Mouse (Mus musculus) v-Abl transformed pro-B cells (cell line): Measurements from ENCODE around the gene Tmem201.
"Not testable (repeated sequence)": the region's sequence is repeated elsewhere in the genome, so short reads cannot be mapped to it uniquely, and the experiment has no call there.

ENCODE experiments used
- in situ Hi-C, 2 experiments: fragments of 400-800 bp; cut with MboI; formaldehyde crosslinking; loops; one replicate each; pipeline ENCODE4 v1.15.1; 2025; ENCODE audit not compliant: unreplicated experiment in 2 of 2

Gene Tmem201

GRCm38 (mm10) chr4:149737383-149738324, at the start of gene Tmem201:
TSS of gene Tmem201 (minus strand) at chr4:149738044.
- in situ Hi-C loops: loop anchor here in 1 of 2 experiments (5.0 kb wide), 1 partner anchor 65 kb away; no protein-coding TSS in a partner anchor

- in situ Hi-C loops: no loop called here
Observed at GRCm38 (mm10) chr4:149784901-149785300, 47.1 kb upstream of the Tmem201 start.

DNA sequence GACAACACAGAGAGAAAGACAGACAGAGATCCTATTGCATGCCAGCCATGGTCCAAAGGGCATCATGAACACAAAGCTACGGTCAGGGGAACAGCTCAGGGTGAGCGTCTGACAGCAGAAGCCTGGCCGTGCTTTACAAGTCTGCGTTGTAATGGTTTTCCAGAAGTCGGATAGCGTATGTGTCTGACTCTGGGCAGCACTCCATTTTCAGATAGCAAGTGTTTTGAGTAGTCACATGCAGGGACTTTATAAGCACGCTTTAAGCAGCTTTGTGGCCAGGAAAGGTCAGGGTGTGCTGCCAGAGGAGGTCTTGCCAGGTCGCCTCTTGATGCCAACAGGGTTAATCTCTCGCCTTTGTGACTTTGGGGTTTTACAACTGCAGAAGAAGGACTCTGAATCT, 46.5 kb upstream of the Tmem201 start:
- in situ Hi-C loops: no loop called here

GRCm38 (mm10) chr4:149782975-149783374, 45.1 kb upstream of the Tmem201 start:
- in situ Hi-C loops: no loop called here

DNA sequence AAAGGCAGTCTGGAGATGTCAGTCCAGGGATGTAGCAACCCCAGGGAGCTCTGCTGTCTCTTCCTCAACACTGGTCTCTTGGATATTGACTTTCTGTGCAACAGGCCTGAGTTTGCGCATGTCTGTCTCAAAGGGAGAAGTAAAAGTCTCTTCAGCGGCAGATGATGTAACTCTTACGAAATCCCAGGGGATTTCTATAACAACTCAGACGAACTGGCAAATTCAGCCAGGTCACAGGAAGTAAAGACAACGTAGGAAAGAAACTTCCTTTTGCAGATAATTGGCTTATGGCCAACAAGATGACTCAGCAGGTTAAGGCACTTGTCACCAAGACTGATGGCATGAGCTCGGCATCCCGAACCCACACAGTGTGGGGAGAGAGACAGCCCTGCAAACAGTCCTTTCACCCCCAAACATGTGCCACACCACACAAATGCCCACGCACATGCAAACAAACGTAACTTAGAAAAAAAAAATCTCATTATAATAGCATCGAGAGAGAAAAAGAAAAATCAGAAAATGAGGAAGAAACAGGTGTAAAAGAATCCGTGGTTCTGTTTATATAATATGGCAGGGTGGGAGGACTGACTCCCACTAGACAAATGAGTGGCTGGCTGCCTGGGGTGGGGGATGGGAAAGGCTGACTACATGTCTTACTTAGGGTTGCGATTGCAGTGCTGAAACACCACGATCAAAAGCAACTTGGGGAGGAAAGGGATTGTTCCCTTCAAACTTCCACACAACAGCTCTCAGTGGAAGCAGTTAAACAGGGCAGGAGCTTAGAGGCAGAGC, 42.9 kb upstream of the Tmem201 start:
- in situ Hi-C loops: no loop called here

DNA sequence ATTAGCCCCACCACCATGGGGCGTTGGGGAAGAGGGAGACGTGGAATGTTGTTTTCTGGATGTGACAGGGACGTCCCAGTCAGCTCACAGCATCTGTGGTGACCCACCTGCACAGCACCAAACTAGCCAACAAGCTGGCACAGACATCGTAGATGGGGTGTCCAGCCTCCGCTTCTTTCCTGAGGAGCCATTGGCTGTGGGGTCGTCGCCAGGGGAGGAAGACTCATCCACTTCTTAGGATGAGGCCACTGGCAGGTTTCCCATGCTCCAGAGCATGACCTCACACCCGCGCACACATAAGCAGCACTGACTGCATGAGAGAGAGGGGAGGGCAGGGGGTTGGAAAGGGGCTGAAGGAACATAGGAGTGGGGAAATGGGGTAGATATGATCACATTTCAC, 42.1 kb upstream of the Tmem201 start:
- in situ Hi-C loops: no loop called here

DNA sequence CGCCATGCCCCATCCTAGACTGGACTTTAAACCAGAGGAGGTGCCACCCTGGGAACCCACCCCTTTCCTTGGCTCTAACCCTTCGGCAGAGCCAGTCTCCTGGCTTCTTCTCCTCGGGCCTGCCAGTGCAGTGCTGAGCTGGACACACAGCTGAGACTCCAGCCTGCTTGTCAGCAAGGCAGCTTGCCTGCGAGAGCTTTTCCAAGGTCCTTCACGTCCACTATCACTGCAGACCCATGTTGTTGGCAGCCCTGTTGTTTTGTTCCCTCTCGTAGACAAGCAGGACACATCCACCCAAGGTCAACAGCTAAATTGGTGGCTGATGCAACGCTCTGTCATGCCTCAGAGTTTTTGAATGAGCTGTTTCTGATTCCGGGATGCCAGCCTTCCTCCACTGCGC, 39.3 kb upstream of the Tmem201 start:
- in situ Hi-C loops: no loop called here

GRCm38 (mm10) chr4:149775760-149776362, 38.0 kb upstream of the Tmem201 start:
- in situ Hi-C loops: no loop called here

GRCm38 (mm10) chr4:149775330-149775729, 37.5 kb upstream of the Tmem201 start:
- in situ Hi-C loops: no loop called here

GRCm38 (mm10) chr4:149774094-149774470, 36.2 kb upstream of the Tmem201 start, which contains the start of gene Slc25a33:
TSS of gene Slc25a33 (minus strand) at chr4:149774277.
- in situ Hi-C loops: no loop called here

DNA sequence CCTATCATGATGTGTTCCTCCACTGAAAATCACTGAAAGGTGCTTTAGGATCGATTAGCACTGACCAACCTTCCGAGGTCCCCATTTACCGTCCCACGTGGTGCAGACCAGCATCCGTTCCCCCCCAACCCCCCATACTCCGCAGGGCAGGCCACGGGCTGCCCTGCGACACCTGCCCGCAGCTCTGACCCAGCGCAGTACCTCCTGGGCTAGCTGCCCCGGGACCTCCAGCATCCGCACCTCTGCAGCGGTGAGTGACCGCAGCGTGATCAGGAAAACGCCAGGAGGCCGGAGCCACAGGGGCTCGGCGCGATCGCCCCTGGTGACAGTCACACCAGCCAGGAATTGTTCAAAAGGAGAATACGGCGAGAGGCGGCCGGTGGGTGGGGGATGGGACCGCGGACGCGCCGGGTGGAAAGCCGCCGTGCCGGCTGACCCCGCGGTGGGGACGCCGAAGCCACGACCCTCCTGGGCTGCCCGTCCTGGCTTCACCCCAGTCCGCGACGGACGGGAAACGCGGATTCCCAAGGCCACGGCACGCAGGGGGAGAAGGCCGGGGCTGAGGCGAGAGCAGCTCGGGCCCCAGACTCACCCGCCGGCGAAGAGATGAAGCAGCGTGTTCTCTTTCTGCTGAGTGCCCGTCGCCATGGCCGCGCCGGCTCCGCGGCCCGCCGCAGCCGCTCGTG, 35.7 kb upstream of the Tmem201 start:
- in situ Hi-C loops: no loop called here

GRCm38 (mm10) chr4:149772394-149772793, 34.5 kb upstream of the Tmem201 start:
- in situ Hi-C loops: no loop called here

GRCm38 (mm10) chr4:149765201-149765600, 27.4 kb upstream of the Tmem201 start:
- in situ Hi-C loops: no loop called here

GRCm38 (mm10) chr4:149763335-149763734, 25.5 kb upstream of the Tmem201 start:
- in situ Hi-C loops: no loop called here

- in situ Hi-C loops: no loop called here
Observed at GRCm38 (mm10) chr4:149759517-149759916, 21.7 kb upstream of the Tmem201 start.

- in situ Hi-C loops: no loop called here
Observed at GRCm38 (mm10) chr4:149758423-149758822, 20.6 kb upstream of the Tmem201 start.

GRCm38 (mm10) chr4:149756546-149756945, 18.7 kb upstream of the Tmem201 start:
- in situ Hi-C loops: not testable (repeated sequence)

DNA sequence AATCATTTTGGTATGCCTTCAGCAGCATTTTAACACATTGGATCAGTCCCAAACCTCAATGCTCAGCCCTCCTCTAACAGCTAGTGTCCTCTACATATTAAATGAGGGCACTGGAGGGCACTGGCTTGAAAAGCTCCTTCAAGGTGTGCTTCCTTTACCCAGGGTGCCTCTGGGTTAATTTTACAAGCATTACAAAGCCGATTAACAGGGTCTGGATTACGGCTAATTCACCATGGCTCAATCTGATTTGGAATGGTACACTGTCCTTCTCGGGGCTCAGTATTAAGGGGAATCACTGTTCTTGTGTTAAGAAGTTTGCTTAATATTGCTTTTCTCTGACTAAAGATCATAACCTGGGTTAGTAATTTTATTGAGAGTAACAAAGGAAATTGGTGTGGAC, 15.0 kb upstream of the Tmem201 start:
- in situ Hi-C loops: no loop called here

DNA sequence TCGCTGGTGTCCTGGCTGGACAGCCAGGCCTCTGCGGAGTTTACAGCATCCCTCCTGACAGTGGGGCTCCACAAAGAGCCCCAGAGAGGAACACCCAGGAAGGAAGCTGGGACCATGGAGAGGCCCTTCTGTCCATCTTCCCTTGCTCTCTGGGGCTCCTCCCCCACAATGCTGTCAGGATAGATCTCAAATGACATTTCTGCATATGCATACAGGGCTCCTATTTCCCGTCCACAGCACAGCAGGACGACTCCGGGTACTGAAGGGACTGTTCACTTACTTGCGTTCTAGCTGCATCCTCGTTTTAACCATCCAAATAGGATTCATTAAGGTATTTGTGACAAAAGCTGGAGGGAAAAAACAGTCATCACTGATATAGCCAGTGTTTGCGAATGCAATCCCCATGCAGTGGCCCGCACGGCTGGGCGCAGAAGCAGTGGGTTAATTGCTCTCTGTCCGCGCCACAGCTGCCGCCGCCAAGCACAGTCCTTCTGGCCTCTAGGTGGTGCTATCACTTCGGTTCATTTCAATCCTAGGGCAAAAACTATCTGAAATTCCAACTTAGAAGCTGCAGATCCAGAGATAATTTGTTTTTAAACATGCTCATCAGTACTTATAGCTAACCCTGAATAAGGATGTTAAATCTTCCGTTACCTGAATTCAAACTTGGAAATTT, 14.4 kb upstream of the Tmem201 start:
- in situ Hi-C loops: no loop called here

DNA sequence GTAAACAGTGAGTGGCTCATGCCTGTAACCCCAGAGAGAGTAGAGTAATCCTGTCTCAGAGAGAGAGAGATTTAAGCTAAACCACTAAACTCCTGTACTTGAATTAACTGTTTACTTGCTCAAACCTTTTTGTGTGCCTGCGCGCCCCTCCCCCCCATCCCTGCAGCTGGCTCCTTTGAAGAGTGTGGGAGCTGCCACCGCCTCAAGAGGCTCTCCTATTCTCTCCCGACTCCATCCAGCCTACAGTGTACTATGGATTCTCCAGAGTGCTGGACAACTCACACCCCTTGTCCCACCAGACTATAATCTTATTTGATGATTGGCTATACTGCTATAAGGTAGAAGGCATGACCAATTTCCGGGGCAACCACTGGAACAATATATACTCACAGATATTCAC, 12.8 kb upstream of the Tmem201 start:
- in situ Hi-C loops: no loop called here
